Mouse (Mus musculus): ENCODE measurements around the gene Piezo1.
"Not testable (repeated sequence)": the region's sequence is repeated elsewhere in the genome, so short reads cannot be mapped to it uniquely, and the experiment has no call there.

- not testable (repeated sequence) for TF ChIP-seq MAX (IDR thresholded peaks at IDR 0.05; ENCODE audit: low read depth); POLR2A (IDR thresholded peaks at IDR 0.05; ENCODE audit: insufficient read length, low read depth); USF1 (IDR thresholded peaks at IDR 0.05; ENCODE audit: low read depth); MYOD1 (IDR thresholded peaks at IDR 0.05; ENCODE audit: control insufficient read depth in 1 of 3, insufficient read length in 2 of 3, low read depth in 2 of 3); CEBPB (IDR thresholded peaks at IDR 0.05; ENCODE audit: insufficient read depth, poor library complexity, severe bottlenecking); SRF (IDR thresholded peaks at IDR 0.05; ENCODE audit: control insufficient read depth, insufficient read length, low read depth)
These were observed 22.0 kb upstream of the Piezo1 start for GRCm38 (mm10) chr8:122573176-122573575.

All from myocyte (in vitro differentiated cells).